Mouse (Mus musculus) layer of hippocampus, postnatal 25 days (tissue): ENCODE measurements at regions not wholly inside any gene's neighbourhood (a gene's known extent, or its start where the extent isn't known, plus 50 kb on each side); places are given as distances from the start of the nearest gene placed in this dataset.
"Not testable (repeated sequence)": the region's sequence is repeated elsewhere in the genome, so short reads cannot be mapped to it uniquely, and the experiment has no call there.

Experiments
- DNase-seq, 2 experiments: peaks; one replicate each; pipeline ENCODE4 v3.0.0; 2022; ENCODE audit warnings: mixed read lengths in 2 of 2, low spot score in 1 of 2; ENCODE audit errors: extremely low spot score in 1 of 2

DNA sequence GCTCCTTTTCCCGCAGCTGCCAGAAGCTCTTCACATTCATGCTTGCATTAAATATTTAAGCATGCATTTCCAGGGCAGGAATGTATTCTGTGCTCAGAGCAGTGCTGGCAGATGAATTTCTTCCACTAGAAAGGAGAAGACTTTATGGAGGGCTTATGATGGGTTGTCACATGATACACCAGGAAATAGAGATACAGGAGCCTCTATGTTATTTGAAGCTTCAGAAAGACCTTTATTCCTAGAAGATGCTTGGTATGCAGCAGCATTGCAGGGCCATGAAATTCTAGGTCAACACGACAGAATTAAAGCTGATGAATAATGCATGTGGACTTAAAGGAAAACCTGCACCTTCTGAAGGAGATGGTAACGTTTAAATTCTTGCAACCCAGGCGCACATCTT lies 212.1 kb downstream of the Adgrg6 start:
- no peak for DNase-seq

DNA sequence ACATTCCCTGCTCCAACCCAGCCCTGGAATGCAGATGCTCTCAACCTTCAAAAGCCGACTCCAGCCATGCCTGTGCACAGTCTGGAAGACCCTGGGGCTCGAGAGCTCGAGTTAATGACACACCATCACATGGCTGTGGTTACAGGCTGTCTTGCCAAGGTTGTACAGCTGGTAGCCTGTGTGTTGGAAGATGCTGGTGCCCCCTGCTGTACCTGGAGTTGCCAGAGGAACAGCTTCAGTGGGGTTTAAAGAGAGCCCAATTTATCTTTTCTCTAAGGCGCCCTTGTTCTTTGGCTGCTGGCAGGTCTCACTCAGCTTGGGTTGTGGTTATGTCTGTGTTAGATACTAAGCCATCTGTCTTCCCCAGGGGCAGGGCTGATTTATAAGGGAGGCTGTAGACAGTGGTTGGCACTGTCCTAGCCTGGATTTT lies 212.8 kb downstream of the Adgrg6 start:
- DNase-seq, result no peak

DNA sequence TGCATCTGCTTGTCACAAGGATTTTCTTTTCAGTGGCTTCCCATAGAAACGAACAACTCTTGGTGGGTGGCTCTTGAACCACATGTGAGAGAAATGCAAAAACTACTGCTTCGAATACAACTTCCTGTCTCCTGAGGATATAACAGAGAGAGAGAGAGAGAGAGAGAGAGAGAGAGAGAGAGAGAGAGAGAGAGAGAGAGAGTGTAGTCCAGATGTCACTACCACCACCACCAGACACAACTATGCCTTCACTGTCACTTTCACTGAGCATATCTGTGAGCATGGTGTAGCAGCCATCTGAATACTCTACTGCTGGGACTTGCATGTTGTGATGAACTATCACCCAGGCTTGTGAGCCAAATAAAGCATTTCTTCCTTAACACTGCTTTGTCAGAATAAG lies 216.6 kb downstream of the Adgrg6 start:
- no peak for DNase-seq

DNA sequence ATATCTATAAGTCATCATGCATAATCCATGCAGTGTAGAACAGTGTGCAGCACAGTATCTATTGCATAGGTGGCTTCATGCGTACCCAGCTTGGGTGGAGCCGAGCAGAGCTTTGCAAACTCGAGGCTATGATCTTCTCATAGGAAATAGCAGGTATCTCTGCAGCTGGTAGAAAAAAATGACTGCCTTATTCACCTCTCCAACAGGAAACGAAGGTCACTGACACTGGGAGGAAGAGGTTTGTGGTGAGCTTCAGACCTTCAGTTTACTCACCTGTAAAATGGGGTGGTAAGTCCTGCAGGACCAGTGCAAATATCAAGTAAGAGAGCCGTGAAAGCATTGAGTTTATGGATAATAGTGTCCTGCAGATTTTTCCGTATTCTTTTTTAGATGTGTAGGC lies 219.2 kb downstream of the Adgrg6 start:
- no peak for DNase-seq

DNA sequence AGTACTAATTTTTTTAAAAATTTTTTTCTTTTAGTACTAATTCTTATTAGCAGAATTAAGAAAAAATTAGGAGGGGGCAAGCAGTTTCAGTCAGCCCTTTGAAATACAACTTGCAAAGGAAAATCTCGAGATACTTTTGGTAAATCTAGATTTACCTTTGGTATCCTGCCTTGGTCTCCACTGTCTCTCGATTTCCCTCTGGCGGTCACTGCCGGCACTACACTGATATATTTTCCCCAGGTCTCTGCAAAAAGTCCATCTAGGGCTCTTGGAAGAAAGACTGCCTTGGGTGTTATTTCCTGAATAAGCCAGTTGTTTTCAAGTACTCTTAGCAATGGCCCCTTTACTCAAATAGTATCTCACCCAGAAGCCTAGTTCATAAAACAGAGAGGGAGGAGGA lies 224.0 kb downstream of the Adgrg6 start:
- DNase-seq, result peak; percentile 70 to 95

DNA sequence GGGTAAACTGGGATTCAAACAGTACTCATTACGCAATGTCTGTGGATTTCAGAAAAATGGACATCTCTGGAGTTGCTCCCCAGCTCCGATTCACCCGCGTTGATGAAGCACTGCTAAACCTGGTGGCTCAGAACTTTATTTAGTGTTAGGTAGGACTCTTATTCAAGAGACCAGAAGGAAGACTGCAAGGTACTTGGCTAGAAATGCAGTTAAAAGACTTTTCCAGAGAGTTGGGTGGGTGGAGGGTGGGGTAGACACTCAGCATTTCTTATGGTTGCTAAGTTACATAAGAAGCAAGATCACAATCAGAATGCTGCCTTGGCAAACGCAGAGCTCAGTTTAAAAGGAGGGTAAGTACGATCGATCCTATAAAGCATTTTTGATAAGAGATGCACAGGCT lies 230.2 kb downstream of the Adgrg6 start:
- no peak for DNase-seq

DNA sequence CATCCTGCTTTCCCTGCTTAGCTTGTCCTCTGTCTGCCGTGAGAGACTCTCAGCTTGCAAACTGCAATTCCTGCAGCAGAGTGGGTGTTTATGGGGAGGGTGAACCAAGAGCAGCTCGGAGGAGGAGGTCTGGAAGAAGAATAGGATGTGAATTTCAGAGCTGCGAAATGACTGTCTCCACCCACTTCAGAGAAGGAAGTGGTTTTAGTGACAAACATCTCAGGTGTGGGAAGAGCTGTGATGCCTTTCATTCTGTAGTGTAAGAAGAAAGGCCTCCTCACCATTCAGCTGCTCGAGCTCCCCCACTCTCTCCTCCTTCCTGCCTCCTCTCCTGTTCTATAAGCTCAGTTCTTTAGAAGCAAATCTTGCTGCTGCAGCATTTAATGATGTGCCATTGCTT lies 230.9 kb downstream of the Adgrg6 start:
- DNase-seq, result no peak

DNA sequence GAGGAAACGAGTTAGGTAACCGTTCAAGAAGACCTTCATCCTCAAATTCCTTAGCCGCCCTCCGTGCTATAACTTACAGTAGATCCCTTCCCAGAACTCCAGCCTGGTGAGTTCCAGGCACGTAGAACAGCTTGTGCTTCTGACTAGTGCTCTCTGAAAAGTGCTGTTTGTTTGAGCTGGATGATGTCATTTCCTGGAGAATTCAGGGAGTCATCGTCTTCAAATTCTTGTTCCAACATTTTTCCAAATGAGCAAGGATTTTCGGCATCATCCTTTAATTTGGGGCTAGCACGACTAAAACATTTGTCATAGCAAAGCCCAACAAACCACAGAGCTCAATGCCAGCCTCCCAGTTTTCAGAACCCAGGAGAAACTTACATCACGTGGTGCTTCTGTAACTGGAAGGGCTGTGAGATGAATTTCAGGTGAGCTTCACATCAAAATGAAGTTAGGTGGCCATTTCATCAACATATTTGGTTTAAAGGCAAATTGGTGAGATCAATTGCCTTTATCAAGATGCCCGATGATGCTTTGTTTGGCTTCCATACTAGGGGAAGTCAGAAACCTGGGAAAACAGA lies 231.4 kb downstream of the Adgrg6 start:
- DNase-seq, result no peak

DNA sequence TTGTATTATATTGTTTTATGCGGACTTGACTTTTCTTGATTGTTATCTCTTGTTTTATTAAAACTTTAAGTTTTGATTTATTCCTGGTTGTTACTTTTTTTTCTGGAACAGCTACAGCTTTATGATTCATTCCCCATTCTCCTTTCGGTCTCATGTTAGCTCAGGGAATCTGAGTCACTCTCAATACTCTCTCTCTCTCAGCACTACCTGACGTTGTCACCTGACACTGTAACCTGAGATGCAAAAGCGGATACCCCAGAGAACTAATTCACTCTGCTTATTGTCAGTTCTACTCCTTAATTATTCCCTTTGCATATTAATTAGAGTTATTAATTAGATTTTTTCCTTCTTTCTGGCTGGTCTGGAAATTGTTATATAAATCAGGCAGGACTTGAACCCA lies 232.5 kb downstream of the Adgrg6 start:
- DNase-seq, result no peak

DNA sequence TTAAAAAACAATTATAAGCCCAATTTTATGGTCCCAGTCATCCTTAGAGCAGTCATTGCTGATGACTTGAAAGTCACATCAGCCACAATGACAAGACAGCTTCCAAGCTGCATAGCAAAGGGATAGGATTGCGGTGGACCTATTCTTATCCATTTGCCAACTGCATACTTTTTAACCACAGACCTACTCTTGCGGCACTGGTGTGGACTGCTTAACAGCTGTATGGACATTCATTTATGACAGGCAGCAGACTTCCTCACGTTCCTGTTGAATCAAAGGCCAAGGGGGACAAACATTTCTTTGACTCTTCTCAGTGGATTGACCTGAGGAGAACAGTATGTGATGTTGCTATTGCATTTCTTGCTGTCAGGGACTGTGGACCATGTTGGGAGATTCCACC lies 233.5 kb downstream of the Adgrg6 start:
- no peak for DNase-seq

DNA sequence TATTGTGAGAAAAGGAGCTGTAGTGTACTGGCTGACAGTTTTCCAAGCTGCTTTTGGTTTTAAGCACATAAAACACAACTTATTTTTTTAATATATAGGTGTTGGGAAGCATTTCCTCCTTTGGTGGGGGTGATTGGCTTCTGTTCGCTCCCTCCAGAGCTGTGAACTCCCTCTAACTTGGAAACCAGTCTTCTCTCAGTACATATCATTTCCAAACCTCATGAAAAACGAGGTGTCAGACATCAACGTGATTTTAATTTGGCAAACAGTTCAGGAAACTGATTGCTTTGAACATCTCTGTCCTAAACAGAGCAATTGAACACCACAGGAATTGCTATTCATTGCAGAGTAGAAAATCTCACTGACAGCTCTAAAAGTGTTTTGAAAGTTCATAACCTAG lies 238.6 kb downstream of the Adgrg6 start:
- no peak for DNase-seq

DNA sequence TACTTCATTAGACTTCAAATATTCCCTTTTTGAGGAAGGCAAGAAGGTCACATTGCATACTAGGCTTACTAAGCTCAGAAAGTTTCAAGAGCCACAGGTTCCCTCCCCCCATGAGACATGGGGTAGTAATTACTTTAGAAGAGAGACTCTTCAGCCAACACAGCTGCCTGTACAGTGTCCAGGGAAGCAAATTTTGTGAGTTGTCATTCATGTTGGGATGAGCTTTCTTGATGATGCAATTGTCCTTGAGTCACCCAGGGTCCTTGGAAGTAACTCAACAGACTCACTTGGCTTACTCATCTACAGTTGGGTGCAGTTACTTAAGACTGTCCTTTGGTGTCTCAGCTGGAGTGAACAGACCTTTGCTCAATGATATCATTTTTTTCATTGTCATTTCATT lies 242.0 kb downstream of the Adgrg6 start:
- DNase-seq, result no peak

DNA sequence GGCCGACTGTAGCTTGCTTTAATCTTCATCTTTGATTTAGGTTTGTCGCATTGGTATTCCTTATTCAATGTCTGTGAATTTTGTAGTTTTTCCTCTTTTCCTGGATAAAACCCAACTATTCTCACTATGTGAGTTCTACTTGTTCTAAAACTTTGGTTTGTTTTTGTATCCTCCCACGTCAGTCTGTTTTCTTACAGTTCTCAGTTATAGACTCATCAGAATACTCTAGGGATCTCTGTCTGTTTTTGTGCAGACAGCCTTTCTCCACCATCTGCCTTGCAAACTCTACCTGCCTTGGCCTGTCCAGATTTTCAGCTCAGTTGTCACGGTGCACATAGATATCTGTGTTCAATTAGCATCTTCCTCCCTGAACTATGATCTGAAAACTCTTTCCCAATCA lies 249.3 kb downstream of the Adgrg6 start:
- DNase-seq, result no peak

DNA sequence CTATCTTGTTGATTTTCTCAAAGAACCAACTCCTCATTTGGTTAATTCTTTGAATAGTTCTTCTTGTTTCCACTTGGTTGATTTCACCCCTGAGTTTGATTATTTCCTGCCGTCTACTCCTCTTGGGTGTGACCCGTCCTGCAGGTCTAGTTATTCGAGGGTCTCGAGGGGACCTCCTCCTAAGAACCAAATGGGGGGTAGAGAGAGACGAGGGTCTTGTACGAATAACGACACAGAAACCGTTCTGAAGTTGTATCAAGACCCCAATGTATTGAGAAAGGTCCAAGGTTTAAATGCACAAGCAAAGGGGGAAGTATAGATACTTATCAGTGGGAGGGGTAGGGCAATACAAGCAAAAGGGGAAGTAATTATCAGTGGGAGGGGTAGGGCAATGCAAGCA lies 252.8 kb downstream of the Adgrg6 start:
- not testable (repeated sequence) for DNase-seq

DNA sequence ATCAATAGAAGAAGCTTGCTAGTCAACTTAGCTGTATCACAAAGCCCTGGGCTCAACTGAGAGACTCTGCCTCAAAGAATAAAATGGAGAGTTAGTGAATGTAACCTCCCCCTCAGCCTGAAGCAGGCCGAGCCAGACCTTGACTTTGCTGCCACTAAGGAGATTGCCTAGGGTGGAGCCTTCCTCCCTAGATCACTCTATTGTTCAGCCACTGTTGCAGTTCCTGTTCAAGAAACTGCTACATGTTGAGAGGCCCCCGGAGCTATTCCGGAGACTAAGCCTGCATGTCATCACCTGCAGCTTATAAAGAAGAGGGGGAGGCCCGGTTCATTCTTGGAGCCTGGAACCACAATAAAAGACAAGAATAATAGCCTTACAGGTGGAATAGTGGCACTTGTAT lies 257.9 kb downstream of the Adgrg6 start:
- no peak for DNase-seq

DNA sequence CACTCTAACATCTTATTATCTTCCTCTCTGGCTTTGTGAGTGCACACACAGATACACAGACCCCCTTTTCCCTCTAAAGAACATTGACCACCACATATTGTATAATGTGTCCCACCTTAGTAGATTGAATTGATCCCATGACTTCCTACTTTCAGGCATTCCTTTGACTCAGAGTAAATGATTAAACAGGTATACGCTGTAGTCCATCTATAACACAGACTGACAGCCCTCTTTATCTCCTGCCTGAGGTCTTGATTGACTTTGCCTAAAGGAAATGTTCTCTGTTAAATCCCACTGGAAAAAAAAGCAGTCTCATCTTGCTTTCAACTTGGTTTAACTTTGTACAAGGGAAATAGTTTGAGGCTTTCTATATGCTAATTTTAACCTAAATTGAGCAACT lies 268.8 kb downstream of the Adgrg6 start:
- DNase-seq, result no peak

DNA sequence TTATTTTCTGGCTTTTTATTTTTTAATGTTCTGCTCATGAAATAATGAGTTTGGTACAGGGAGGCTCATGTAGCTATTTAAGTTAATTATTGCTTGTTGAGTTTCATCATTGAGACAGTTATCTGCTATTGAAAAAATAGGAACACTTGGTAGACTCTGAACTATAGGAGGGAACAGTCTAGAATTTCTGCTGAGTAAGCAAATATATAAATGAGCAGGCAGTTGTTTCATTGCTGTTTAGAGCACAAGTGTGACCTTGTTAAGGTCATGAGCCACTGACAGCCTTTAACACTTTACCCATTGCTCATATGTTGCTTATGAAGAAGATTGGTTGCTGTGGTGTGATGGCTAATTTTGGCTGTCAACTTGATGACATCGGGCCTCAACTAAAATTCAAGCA lies 270.0 kb downstream of the Adgrg6 start:
- no peak for DNase-seq

DNA sequence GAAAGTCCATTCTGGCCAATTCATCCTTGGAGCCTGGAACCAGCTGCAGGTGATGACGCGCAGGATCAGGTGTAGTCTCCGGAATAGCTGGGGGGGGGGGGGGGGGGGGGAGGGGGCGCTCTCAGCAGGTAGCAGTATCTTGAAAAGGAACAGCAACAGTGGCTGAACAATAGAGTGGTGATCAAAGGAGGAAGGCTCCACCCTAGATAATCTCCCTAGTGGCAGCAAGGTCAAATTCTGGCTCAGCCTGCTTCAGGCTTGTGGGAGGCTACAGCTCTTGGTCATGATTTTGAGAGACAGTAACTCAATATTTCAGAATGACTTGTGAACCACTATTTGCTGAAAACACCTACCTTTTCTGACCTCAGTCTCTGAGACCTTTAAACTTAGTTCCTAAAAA lies 275.5 kb downstream of the Adgrg6 start:
- no peak for DNase-seq

DNA sequence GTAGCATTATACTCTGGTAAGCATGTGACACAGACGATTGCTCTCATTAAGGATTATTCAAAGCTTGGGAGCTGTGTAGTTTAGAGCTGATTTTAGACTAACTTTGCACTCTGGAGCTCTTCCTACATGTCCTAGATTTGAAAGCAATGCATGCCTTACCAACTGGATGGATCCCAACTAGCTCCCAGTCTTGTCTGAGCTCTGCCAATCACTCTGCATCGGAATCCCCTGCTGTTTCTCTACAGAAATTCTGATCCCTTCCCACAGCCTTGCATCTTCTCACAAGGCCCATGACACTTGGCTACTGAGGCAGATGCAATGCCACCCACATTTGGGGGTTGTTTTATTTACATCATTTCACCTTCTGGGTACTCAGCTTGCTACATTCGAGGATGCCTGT lies 277.8 kb downstream of the Adgrg6 start:
- DNase-seq, result no peak

DNA sequence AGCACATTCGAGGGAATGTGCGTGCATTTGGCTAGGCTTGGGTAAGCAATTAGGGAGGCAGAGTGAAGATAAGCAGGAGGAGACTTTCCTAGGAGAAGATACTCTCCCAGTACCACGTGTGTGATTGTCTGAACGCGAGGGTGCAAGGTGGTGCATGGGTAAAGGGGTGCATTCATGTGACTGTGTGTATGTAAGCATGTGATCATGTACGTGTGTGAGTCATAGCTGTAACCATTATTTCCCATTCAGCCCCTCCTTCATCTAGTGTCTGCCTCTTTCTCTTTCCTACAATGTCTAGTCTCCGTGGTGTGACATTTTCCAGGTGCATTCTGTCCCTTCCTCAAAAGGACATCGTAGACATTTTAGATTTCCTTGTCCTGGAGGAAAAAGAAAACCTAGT lies 273.8 kb downstream of the Hivep2 start:
- DNase-seq, result no peak

DNA sequence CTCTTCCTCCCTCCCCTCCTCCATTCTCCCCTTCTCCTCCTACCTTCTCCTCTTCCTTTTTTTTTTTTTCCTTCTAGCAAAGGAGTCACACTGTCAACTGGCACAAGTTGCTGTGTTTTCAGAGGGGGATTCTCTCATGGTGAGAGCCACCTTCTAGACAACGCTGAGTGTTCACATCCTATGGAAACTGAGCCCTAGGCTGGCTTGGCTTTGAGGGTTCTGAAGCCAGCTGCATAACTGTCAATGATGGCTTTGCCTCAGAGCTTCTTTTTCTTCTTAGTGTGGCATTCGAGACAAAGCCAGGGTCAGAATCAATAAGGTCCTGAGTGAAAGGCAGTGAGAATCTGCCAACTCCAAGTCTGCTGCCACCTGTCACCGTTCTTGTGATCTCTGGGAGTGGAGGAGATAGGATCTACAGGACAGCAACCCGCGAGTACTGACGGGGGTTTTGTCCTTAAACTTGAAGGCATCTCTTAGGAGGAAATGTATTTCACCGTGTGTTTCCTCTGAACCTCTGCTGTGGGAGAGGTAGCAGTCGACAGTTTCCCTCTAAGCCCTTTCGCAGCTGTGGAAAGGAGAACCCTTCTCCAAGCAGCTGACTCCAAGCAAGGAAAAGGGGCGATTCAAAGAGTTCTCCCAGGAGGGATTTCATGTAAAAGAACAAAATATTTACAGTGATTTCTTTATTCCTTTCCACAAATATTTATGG lies 269.2 kb downstream of the Hivep2 start:
- DNase-seq, result no peak

DNA sequence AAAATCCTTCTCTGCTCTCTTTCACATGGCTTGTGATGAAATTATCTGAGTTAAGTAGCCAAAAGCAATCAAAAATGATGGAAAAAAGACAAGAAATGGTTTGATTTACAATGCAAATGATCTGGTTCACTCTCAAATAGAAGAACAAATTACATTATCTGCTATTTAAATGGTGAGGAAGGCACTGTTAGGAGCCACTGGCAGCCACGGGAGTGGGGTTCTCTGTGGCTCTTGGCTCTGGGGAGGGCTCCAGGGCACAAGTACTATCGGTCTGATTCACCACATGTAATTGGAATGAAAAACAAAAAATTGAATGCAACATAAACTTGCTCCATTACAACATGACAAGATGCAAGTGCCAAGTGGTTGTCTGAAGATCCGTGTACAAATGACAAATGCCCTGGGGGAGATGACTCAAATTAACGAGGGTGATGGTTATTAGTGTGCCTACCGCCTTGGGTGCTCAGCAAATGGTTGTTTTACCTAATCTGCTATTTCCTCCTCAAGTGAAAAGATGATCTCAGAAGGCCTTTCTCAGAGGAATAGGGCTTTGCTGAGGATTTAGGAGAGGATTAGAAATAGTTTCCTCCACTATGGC lies 268.2 kb downstream of the Hivep2 start:
- DNase-seq, result no peak
